Mouse (Mus musculus) bone marrow, adult 2 months (tissue): ENCODE data around the gene Olfr1357.

Source experiments
- CTCF ChIP-seq: fragments of 200-500 bp; IDR thresholded peaks from 2 replicates; pipeline ENCODE4 v1.5.1; 2011; ENCODE audit warnings: low read length, control low read depth; ENCODE audit not compliant: control insufficient read depth, insufficient read depth
- POLR2A ChIP-seq: fragments of 200-500 bp; IDR thresholded peaks from 2 replicates; pipeline ENCODE4 v1.6.1; 2011; ENCODE audit warnings: low read depth, mild to moderate bottlenecking, control low read depth, low read length, borderline replicate concordance; ENCODE audit not compliant: control insufficient read depth

GRCm38 (mm10) chr10:78589901-78590300 is 28.0 kb downstream of the Olfr1357 start:
- TF ChIP-seq CTCF (no peak), POLR2A (no peak)
